Mouse (Mus musculus): Measurements from ENCODE around the gene Zfp78. TPM values are rescaled to one million over a fixed set of nuclear protein-coding genes. Genes with fewer than 3 reads are reported as not detected.

Gene Zfp78
- polyA plus RNA-seq, 1 experiment: 0.34 TPM

DNA sequence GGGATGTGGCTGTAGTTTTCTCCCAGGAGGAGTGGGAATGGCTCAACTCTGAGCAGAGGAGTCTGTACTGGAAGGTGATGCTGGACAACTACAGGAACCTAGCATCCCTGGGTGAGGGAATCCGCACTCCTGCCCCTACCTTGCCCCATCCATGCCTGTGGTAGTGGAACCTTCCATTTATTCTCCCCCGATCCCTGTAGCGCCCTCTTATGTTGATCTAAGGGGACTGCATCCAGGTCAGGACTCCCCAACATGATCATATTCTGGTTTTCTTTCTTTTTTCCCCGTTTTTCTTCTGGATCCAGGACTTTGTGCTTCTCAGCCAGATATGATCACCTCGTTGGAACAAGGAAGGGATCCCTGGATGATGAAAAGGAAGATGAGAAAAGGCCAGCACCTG, 26.4 kb downstream of the Zfp78 start:
- no peak for TF ChIP-seq USF1 (IDR thresholded peaks at IDR 0.05; ENCODE audit: low read depth)
- no peak for TF ChIP-seq MYOD1 (IDR thresholded peaks at IDR 0.05; ENCODE audit: control insufficient read depth, insufficient read length, low read depth)
- no peak for TF ChIP-seq MYOG (IDR thresholded peaks at IDR 0.05; ENCODE audit: control insufficient read depth, extremely low read depth, insufficient read length)
- no peak for TF ChIP-seq FOSL1 (IDR thresholded peaks at IDR 0.05; ENCODE audit: insufficient read depth, low read length, poor library complexity, severe bottlenecking)
- TF ChIP-seq CEBPB (IDR thresholded peaks at IDR 0.05; ENCODE audit: low read depth): no peak
- no peak for TF ChIP-seq MAX (IDR thresholded peaks at IDR 0.05)
- TF ChIP-seq CTCF (IDR thresholded peaks at IDR 0.05; ENCODE audit: control insufficient read depth, insufficient read depth, insufficient read length): no peak
- Histone ChIP-seq H3K36me3 (ENCODE audit: control insufficient read depth, insufficient read depth) (peaks cover 14% of the 10 kb centered on the region), H3ac (ENCODE audit: control insufficient read depth, insufficient read length, low read depth) (no peak overlapping the region)

DNA sequence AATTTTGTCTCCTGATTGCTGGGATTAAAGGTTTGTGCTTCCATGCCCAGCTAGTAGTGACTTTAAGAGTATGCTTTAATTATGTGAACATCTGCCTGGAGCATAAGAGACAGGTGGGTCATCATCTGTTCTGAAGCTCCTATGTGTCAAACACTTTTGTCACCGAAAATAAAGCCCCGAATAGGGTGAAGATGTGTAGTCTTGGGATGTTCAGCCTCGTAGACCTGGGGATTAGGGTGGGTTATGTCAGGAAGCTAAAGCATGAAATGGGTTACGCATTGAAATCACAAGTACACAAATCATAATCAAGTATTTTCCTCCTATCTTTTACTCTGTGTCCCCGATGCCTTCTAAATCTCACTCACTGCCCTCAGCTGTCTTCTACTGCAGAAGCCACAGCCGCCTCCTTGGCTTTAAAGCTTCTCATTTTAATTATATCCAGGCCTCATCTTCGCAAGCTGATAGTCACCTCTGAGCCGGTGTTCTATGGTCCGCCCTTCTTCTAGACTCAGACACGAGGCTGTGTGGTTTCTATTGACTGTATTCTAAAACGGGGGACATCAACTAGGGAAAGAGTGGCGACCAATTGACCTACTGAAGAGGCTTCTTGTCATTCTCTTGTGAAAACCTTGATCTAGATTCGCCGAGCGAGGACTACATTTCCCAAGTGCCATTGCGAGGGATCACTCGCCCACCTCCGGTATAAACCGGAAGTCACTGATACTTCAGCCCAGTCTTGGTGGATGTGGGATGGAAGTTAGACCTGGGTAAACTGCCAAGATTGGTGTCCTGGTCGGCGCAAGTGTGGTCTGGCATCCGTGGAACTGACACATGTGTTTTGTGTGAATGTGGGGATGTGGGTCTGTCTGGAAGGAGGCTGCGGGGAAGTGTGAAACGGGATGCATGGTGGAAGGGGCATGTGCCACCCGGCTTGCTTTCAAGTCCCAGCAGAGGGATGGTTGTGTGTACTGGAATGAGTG, 35.2 kb downstream of the Zfp78 start, which contains the start of gene Smim17:
Gene Smim17, plus strand, starts transcription at position 720 of the 980 bp plus-strand sequence.
- no peaks in the 10 kb centered on the region for H3K79me2 ChIP-seq (ENCODE audit: control insufficient read depth, insufficient read depth)
- H3K27me3 ChIP-seq (ENCODE audit: control insufficient read depth, insufficient read depth, insufficient read length): no peaks in the 10 kb centered on the region
- no peaks in the 10 kb centered on the region for H3K79me3 ChIP-seq (ENCODE audit: low read depth)
- TF ChIP-seq CEBPB (IDR thresholded peaks at IDR 0.05; ENCODE audit: low read depth) (no peak), MYOG (IDR thresholded peaks at IDR 0.05; ENCODE audit: control insufficient read depth, extremely low read depth, insufficient read length) (no peak), MAX (IDR thresholded peaks at IDR 0.05) (no peak), CTCF (IDR thresholded peaks at IDR 0.05; ENCODE audit: control insufficient read depth, insufficient read depth, insufficient read length) (no peak), FOSL1 (IDR thresholded peaks at IDR 0.05; ENCODE audit: insufficient read depth, low read length, poor library complexity, severe bottlenecking) (no peak), USF1 (IDR thresholded peaks at IDR 0.05; ENCODE audit: low read depth) (no peak), MYOD1 (IDR thresholded peaks at IDR 0.05; ENCODE audit: control insufficient read depth, insufficient read length, low read depth) (no peak)
- no peak within 1 kb of the TSS for H3K4me3 ChIP-seq (ENCODE audit: insufficient read depth, poor library complexity, severe bottlenecking)
- no peak within 1 kb of the TSS for H3ac ChIP-seq (ENCODE audit: control insufficient read depth, insufficient read length, low read depth)
- peaks cover 11% of the 10 kb centered on the region for H3K36me3 ChIP-seq (ENCODE audit: control insufficient read depth, insufficient read depth)

More for the DNA sequence above, 26.4 kb downstream of the Zfp78 start:
- peaks cover 2% of the 10 kb centered on the region for H3K79me3 ChIP-seq (ENCODE audit: low read depth)
- H3K4me3 ChIP-seq (ENCODE audit: insufficient read depth, poor library complexity, severe bottlenecking): no peak overlapping the region
- no peaks in the 10 kb centered on the region for H3K27me3 ChIP-seq (ENCODE audit: control insufficient read depth, insufficient read depth, insufficient read length)
- H3K79me2 ChIP-seq (ENCODE audit: control insufficient read depth, insufficient read depth): no peaks in the 10 kb centered on the region

DNA sequence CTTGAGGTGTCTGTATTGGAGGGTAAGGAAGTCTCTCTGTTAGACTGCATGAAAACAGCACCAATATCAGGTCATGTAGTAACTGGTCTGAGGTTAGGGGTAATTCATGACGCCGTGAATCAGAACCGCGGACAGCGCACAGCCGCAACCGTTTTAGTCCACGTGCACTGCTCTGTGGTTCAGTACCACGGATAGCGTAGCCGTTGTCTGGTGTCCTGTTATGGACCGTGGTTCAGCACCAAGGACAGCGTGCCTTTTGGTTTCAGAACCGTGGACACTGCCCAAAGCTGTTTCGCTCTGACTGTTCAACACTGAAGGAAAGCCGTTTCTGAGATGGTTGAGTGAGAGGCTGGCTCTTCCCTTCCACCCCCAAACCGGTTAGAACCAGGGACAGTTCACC, 47.0 kb downstream of the Zfp78 start, which contains the start of gene Gm20715:
Gene Gm20715, plus strand, starts transcription at position 235 of the 400 bp plus-strand sequence.
- no peaks in the 10 kb centered on the region for H3K36me3 ChIP-seq (ENCODE audit: control insufficient read depth, insufficient read depth)
- H3K4me3 ChIP-seq (ENCODE audit: insufficient read depth, poor library complexity, severe bottlenecking): no peak within 1 kb of the TSS
- H3K79me2 ChIP-seq (ENCODE audit: control insufficient read depth, insufficient read depth): no peaks in the 10 kb centered on the region
- no peaks in the 10 kb centered on the region for H3K79me3 ChIP-seq (ENCODE audit: low read depth)
- no peaks in the 10 kb centered on the region for H3K27me3 ChIP-seq (ENCODE audit: control insufficient read depth, insufficient read depth, insufficient read length)
- TF ChIP-seq USF1 (IDR thresholded peaks at IDR 0.05; ENCODE audit: low read depth): peak; percentile 55
- peak; percentile 100 for TF ChIP-seq MAX (IDR thresholded peaks at IDR 0.05)
- TF ChIP-seq CEBPB (IDR thresholded peaks at IDR 0.05; ENCODE audit: low read depth): no peak
- no peak for TF ChIP-seq MYOG (IDR thresholded peaks at IDR 0.05; ENCODE audit: control insufficient read depth, extremely low read depth, insufficient read length)
- TF ChIP-seq CTCF (IDR thresholded peaks at IDR 0.05; ENCODE audit: control insufficient read depth, insufficient read depth, insufficient read length): no peak
- TF ChIP-seq FOSL1 (IDR thresholded peaks at IDR 0.05; ENCODE audit: insufficient read depth, low read length, poor library complexity, severe bottlenecking): no peak
- peak; percentile 10 for TF ChIP-seq MYOD1 (IDR thresholded peaks at IDR 0.05; ENCODE audit: control insufficient read depth, insufficient read length, low read depth)
- H3ac ChIP-seq (ENCODE audit: control insufficient read depth, insufficient read length, low read depth): no peak within 1 kb of the TSS

- no peaks in the 10 kb centered on the region for H3K27me3 ChIP-seq (ENCODE audit: control insufficient read depth, insufficient read depth, insufficient read length)
- no peaks in the 10 kb centered on the region for H3K79me3 ChIP-seq (ENCODE audit: low read depth)
- no peaks in the 10 kb centered on the region for H3K36me3 ChIP-seq (ENCODE audit: control insufficient read depth, insufficient read depth)
- TF ChIP-seq CTCF (IDR thresholded peaks at IDR 0.05; ENCODE audit: control insufficient read depth, insufficient read depth, insufficient read length) (no peak), FOSL1 (IDR thresholded peaks at IDR 0.05; ENCODE audit: insufficient read depth, low read length, poor library complexity, severe bottlenecking) (no peak), MYOG (IDR thresholded peaks at IDR 0.05; ENCODE audit: control insufficient read depth, extremely low read depth, insufficient read length) (no peak), MYOD1 (IDR thresholded peaks at IDR 0.05; ENCODE audit: control insufficient read depth, insufficient read length, low read depth) (no peak), CEBPB (IDR thresholded peaks at IDR 0.05; ENCODE audit: low read depth) (no peak), USF1 (IDR thresholded peaks at IDR 0.05; ENCODE audit: low read depth) (no peak), MAX (IDR thresholded peaks at IDR 0.05) (no peak)
- H3K4me3 ChIP-seq (ENCODE audit: insufficient read depth, poor library complexity, severe bottlenecking): no peak overlapping the region
- no peak overlapping the region for H3ac ChIP-seq (ENCODE audit: control insufficient read depth, insufficient read length, low read depth)
- H3K79me2 ChIP-seq (ENCODE audit: control insufficient read depth, insufficient read depth): no peaks in the 10 kb centered on the region
These were observed 51.8 kb downstream of the Zfp78 start for GRCm38 (mm10) chr7:6414626-6415441.

DNA sequence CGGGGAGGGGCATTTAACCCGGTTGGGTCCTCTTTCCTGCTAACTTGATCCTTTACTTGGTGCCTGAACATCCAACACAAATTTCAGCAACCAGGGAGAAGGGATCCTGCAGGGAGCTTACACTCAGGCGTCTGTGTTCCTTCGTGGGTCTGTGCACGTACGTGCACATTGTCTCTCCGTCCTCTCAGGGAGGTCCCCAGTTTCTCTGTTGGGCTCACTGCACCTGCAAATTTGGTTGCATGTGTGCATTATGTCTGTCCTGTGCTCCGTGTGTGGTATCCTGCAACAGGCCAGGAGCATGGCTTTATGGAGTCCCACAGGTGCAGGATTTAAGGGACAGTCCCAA, 52.3 kb downstream of the Zfp78 start:
- H3K36me3 ChIP-seq (ENCODE audit: control insufficient read depth, insufficient read depth): no peaks in the 10 kb centered on the region
- no peaks in the 10 kb centered on the region for H3K79me2 ChIP-seq (ENCODE audit: control insufficient read depth, insufficient read depth)
- H3K27me3 ChIP-seq (ENCODE audit: control insufficient read depth, insufficient read depth, insufficient read length): no peaks in the 10 kb centered on the region
- H3ac ChIP-seq (ENCODE audit: control insufficient read depth, insufficient read length, low read depth): no peak overlapping the region
- H3K4me3 ChIP-seq (ENCODE audit: insufficient read depth, poor library complexity, severe bottlenecking): no peak overlapping the region
- no peak for TF ChIP-seq MYOG (IDR thresholded peaks at IDR 0.05; ENCODE audit: control insufficient read depth, extremely low read depth, insufficient read length)
- TF ChIP-seq MYOD1 (IDR thresholded peaks at IDR 0.05; ENCODE audit: control insufficient read depth, insufficient read length, low read depth): no peak
- no peak for TF ChIP-seq USF1 (IDR thresholded peaks at IDR 0.05; ENCODE audit: low read depth)
- no peak for TF ChIP-seq CTCF (IDR thresholded peaks at IDR 0.05; ENCODE audit: control insufficient read depth, insufficient read depth, insufficient read length)
- no peak for TF ChIP-seq CEBPB (IDR thresholded peaks at IDR 0.05; ENCODE audit: low read depth)
- no peak for TF ChIP-seq MAX (IDR thresholded peaks at IDR 0.05)
- TF ChIP-seq FOSL1 (IDR thresholded peaks at IDR 0.05; ENCODE audit: insufficient read depth, low read length, poor library complexity, severe bottlenecking): no peak
- no peaks in the 10 kb centered on the region for H3K79me3 ChIP-seq (ENCODE audit: low read depth)
